In the genomic region with DNA sequence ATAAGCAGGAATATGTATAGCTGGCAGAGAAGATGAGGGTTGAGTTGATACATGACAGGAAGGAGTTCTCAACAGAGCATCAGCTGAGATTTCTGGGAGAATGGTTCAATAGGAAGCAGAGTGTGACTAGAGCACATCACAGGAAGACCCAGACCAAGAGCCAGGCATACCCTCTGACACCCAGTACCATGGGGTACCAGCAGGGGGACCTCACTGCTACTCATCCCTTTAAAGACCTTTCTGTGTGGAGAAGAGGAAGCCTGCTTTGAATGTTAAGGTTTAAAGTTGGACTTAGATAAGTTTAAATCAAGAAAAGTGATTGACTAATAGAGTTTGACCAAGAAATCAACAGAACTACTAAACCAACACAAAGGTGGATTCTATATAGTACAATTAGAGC, we compare ENCODE assay signal across 8 mouse cellular contexts.
DNase-seq lines count a peak whose midpoint lies in the region; ATAC-seq and TF ChIP-seq lines count a peak whose summit lies in the region.

No protein-coding gene starts in this region.

- no peak overlapping the region for H3K4me3 ChIP-seq in intestine, postnatal 0 days (ENCODE audit: low read depth, low read length)
- no peak overlapping the region for H3K4me3 ChIP-seq in intestine, embryonic 16.5 days (ENCODE audit: low read length)
- no peak overlapping the region for H3K4me3 ChIP-seq in hindbrain, embryonic 13.5 days

- no peak overlapping the region for H3K27ac ChIP-seq in intestine, postnatal 0 days (ENCODE audit: low read depth, low read length)
- H3K27ac ChIP-seq in intestine, embryonic 16.5 days (ENCODE audit: low read length), result no peak overlapping the region
- H3K27ac ChIP-seq in hindbrain, embryonic 13.5 days, result no peak overlapping the region

- no peaks in the 10 kb centered on the region for H3K36me3 ChIP-seq in intestine, postnatal 0 days (ENCODE audit: control insufficient read depth, insufficient read depth)
- H3K36me3 ChIP-seq in intestine, embryonic 16.5 days (ENCODE audit: control insufficient read depth, insufficient read depth, low read length), result no peaks in the 10 kb centered on the region
- no peaks in the 10 kb centered on the region for H3K36me3 ChIP-seq in hindbrain, embryonic 13.5 days

- no peaks in the 10 kb centered on the region for H3K9me3 ChIP-seq in intestine, postnatal 0 days (ENCODE audit: control insufficient read depth)
- H3K9me3 ChIP-seq in intestine, embryonic 16.5 days (ENCODE audit: control insufficient read depth, low read length), result no peaks in the 10 kb centered on the region
- H3K9me3 ChIP-seq in hindbrain, embryonic 13.5 days, result 0 out of 2 replicates have a peak, but pooled peaks cover 3% of the 10 kb centered on the region

- TF ChIP-seq CTCF in intestine, postnatal 0 days (IDR thresholded peaks at IDR 0.05; ENCODE audit: low read depth), result peak; percentile 53

- no peak for ATAC-seq in intestine, postnatal 0 days
- no peak for ATAC-seq in intestine, embryonic 16.5 days
- peak; percentile 78 for ATAC-seq in megakaryocyte-erythroid progenitor cell, adult 5-6 weeks (replicated peaks; ENCODE audit: low FRiP score, low TSS enrichment, poor library complexity, severe bottlenecking)
- ATAC-seq in frontal cortex, adult (ENCODE audit: low TSS enrichment), result no peak
- ATAC-seq in hindbrain, embryonic 13.5 days (ENCODE audit: low FRiP score), result no peak

- no peak overlapping the region for H3K9ac ChIP-seq in intestine, postnatal 0 days (ENCODE audit: low read depth, low read length)
- H3K9ac ChIP-seq in intestine, embryonic 16.5 days (ENCODE audit: low read depth, low read length), result no peak overlapping the region
- no peak overlapping the region for H3K9ac ChIP-seq in hindbrain, embryonic 13.5 days

- DNase-seq in CD4-positive, CD25-positive, alpha-beta regulatory T cell, adult 2 months (ENCODE audit: low read depth, low spot score), result peak; percentile 67
- DNase-seq in adrenal gland, adult 2 months, result peak; percentile 21
- no peak for DNase-seq in frontal cortex, postnatal 36 days (ENCODE audit: low spot score in 2 of 2)

- H3K27me3 ChIP-seq in intestine, postnatal 0 days (replicated peaks; ENCODE audit: control insufficient read depth, insufficient read depth, low read length), result no peaks in the 10 kb centered on the region
- no peaks in the 10 kb centered on the region for H3K27me3 ChIP-seq in intestine, embryonic 16.5 days (replicated peaks; ENCODE audit: control insufficient read depth, insufficient read depth, low read length)
- no peaks in the 10 kb centered on the region for H3K27me3 ChIP-seq in hindbrain, embryonic 13.5 days

- H3K4me2 ChIP-seq in intestine, postnatal 0 days (replicated peaks; ENCODE audit: low read depth), result no peak overlapping the region
- no peak overlapping the region for H3K4me2 ChIP-seq in intestine, embryonic 16.5 days (ENCODE audit: low read depth, low read length)
- H3K4me2 ChIP-seq in hindbrain, embryonic 13.5 days, result no peak overlapping the region

- H3K4me1 ChIP-seq in intestine, postnatal 0 days (replicated peaks; ENCODE audit: control insufficient read depth, insufficient read depth, low read length), result no peaks in the 10 kb centered on the region
- no peaks in the 10 kb centered on the region for H3K4me1 ChIP-seq in intestine, embryonic 16.5 days (ENCODE audit: control insufficient read depth, insufficient read depth, low read length)
- no peaks in the 10 kb centered on the region for H3K4me1 ChIP-seq in hindbrain, embryonic 13.5 days (replicated peaks)

Comparison
In these comparisons a context has a peak if more than half of its experiments do, and no peak if none do; other contexts are left out.
1. DNase-seq: peak in CD4-positive, CD25-positive, alpha-beta regulatory T cell, adult 2 months (single experiment) and adrenal gland, adult 2 months (single experiment); none in frontal cortex, postnatal 36 days (0 of 2).